Mouse (Mus musculus): ENCODE measurements around the gene Flvcr1.
"Not testable (repeated sequence)": the region's sequence is repeated elsewhere in the genome, so short reads cannot be mapped to it uniquely, and the experiment has no call there.

The Flvcr1 gene

DNA sequence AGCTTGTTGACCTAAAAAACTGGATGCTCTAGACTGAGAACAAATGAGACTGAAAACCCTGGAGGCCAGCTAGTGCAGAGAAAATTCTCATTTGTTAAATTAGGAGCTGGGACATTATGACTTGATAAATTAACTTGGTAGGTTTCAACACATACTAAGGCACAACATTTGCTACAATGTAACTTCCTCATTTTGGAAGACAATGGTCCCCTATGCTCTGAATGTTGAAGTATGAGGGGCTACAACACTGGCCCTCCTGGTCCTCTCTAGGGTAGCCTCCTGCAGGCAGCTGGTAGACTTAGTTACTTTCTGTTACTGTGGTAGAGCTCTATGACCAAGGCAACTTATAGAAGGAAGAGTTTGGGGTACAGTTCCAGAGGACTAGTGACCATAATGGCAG, 15.4 kb upstream of the Flvcr1 start:
- DNase-seq (ENCODE audit: low spot score in 2 of 2), result no peak

DNA sequence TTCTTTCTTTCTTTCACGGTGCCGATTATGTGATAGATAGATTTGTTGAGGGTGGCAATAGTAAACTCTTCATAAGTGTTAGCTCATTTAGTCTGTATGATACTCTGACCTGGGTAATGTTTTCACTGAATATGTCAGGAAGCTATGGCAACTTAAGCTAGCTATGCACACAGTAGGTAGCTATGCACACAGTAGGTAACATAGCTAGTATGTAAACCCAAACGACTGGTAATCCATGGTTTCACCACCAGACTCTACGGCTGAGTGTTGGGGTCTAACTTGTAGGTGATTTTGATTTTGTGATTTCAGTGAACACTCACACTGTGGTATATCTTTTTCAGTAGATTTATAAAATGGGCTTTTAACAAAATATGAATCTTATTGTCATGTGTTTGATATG, 12.0 kb upstream of the Flvcr1 start:
- DNase-seq (ENCODE audit: low spot score in 2 of 2), result no peak

DNA sequence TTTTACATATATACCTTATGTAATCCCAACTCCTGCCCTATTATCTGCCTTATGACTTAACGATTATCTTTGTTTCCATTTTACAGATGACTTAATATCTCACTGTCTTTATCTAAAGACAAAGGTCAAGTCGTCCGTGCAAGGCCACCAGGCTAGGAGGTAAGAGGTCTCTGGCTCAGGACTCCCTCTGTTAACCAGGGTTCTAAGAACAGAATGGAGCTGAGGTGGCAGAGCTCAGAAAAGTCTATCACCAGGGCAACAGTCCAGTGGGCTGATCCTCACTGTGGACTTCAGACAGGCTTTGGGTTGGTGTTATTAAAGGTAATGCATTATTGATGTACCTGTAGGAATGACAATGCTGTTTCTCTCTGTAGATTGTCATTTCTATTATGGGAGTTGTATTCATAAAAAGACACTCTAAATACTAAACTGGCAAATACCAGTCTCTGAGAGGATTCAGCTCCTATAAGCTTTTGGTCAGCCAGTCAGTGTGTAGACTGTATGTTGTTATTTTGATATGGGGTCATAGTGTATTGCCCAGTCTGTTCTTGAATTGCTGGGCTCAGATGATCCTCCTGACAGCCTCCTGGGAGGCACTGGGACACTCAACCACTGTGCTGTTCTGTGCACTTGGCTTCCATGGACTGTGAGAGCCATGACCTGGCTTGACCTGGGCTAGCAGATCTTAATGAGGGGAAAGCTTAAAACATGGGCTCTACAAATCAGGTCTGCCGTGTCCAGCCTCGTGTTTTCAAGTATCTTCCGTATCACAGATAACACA, 10.8 kb upstream of the Flvcr1 start, which contains the start of gene Spata45:
Gene Spata45 (plus strand): TSS at position 86 of the 781 bp plus-strand sequence.
- no peak for DNase-seq (ENCODE audit: low spot score in 2 of 2)

DNA sequence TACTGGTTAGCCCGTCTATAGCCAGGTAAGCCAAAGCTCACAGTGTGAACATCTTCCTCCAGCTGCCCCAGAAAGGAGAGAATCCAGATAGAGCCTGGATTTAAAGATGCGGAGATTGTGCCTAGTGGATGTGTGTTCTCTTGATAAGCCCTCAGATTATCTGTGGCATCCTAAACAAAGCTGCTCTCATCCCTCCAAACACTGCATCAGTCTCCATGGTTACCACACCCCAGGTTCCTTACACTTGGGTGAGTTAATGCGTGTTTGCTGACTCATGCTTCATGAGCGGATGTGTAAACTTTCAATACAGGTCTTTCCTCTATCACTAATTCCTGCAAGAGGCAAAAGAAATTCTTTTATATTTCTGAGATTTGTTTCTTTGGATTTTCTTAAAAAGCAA, 9.7 kb upstream of the Flvcr1 start:
- DNase-seq (ENCODE audit: low spot score in 2 of 2), result no peak

DNA sequence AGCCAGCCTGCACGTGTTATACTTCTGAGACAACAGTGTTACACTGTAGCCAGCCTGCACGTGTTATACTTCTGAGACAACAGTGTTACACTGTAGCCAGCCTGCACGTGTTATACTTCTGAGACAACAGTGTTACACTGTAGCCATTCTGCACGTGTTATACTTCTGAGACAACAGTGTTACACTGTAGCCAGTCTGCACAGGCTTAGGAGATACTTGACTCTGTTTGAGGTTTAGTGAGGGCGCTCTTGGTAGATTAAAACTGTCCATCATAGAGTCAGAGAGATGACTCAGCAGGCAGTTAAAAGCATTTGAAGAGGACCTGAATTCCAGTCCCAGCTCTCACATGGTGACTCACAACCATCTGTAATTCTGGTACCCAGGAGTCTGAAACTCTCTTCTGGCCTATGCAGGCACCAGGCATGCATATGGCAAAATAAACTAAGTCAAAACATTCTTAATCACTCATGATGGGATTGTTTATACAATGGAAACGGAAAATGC, 5.0 kb upstream of the Flvcr1 start:
- not testable (repeated sequence) for DNase-seq (ENCODE audit: low spot score in 2 of 2)

DNA sequence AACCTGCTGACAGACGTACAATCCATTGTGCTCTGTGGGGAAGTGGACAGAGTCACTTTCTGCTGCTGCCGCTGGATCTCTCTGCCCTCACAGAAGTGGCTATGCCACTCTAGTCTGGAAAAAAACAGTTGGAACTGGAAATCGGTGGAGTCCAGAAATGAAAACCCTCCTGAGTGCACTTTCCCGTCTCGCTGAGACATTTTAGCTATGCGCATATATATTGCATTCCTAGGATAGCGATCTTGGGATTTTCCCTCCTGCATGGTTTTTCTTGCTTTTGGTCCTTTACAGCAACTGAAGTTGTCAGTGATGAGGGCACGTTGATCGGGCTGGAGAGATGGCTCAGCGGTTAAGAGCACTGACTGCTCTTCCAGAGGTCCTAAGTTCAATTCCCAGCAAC, 4.2 kb upstream of the Flvcr1 start:
- no peak for DNase-seq (ENCODE audit: low spot score in 2 of 2)

DNA sequence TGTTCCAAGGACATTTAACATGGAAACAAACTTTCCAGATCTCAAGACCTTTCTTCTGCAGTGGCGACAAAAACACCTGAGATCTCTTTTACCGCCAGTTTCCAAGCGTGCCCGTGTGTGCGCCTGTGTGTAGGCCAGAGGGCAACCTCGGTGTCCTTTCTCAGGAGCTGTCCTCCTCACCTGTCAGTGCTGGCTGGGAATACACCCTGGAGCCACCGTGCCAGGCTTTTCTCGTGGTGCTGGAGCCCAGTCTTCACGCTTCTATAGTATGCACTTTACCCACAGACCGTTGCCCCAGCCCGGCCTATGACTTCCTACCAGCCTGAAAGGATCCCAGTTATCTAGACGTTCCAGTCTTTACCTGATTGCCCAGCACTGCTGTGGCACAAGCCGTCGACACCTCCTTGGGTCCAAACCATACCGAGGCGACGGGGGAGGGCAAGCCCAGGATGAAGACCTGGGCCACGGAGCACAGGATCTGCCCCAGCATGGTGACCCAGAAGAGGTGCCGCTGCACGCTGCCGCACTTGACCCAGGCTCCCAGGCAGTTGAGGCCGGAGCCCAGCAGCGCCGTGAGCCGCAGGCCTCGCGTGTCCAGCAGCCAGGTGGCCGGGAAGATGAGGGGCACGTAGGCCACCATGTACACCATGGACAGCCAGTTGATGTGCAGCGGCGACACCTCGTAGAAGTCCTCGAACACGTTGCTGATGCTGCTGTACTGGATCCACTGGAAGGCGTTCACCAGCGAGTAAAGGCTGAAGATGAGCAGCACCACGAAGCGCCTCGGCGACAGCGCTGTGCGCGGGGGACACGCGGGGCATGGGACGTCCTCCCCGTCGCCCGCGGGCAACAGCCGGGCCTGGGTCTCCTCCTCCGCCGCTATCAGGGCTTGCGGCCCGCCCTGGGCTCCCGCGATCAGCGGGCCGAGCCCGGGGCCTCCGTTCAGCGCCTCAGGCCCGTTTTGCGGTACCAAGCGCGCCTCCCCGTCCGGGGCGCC, 644 bp downstream of the Flvcr1 start:
- DNase-seq (ENCODE audit: low spot score in 2 of 2), result no peak

DNA sequence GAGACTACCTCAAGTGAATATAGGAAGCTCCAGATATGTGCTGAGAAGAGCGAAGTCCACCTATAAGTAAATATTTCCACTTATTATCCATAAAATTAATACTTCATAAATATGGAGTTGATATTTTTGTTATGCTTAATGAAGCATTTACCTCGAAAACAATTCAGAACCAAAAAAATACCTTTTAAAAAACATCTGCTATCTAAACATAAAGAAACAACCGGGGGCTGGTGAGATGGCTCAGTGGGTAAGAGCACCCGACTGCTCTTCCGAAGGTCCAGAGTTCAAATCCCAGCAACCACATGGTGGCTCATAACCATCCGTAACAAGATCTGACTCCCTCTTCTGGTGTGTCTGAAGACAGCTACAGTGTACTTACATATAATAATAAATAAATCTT, 2.2 kb downstream of the Flvcr1 start:
- not testable (repeated sequence) for DNase-seq (ENCODE audit: low spot score in 2 of 2)

DNA sequence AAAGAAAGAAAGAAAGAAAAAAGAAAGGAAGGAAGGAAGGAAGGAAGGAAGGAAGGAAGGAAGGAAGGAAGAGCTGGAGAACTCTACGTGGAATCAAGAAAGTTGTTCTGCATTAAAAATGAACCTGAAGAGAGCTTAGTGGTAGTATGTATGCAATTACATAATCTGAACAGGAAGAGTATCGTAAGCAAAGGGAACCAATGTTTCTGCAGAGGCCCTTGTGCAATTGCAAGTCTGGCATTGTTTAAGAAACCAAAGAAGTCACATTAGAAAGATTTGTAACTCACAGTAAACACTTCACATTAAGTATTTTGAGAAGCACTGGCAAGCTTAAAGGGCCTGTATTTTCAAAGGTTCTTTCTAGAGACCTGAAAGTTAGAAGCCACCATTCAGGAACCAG, 2.8 kb downstream of the Flvcr1 start:
- no peak for DNase-seq (ENCODE audit: low spot score in 2 of 2)

DNA sequence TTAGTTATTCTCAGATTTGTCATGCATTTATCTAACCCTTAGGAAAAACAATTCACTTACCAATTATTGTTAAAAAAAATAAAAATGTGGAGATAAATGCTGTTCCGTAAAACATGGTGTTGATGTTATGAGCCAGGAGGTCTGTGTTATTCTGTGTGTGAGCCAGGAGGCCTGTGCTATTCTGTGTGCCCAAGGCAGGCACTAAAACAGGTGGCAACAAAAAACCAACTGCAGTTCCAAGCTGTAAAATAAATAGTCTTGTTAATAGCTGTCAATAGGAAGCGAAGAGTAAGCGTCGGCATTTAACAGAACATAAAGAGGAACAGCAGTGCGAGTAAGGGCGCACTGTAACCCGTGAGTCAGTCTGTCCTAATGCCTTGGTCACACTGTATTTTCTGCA, 4.9 kb downstream of the Flvcr1 start:
- DNase-seq (ENCODE audit: low spot score in 2 of 2), result no peak

DNA sequence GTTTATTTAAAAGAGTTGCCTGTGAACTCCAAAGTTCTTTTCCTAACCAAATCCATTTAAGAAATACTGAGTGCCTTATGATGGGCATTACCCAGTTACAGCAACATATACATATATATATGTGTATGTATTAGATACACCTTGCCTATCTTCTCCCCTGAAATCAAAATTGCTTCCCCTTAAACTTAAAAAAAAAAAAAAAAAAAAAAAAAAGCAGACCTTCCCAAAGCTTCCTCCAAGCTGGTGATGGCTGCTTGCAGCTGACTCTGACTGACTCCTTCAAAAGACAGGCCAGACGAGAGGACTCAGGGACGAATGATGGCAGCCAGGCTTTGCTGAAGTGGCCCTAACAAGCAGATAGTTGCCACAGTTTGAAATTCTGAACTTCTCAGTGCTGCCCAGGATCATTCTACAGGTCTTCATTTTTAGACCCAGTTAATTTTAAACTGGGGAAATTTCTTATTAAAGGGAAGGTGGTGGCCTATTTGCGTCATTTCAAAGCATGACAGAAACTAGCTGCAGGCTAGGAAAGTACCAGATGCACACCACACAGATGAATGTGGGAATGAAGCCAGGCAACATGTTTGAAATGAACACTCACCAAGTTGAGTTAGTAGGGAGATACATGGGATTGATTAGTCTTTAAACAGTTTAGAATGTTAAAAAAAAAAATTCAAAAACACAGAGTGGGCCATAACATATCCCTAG, 5.6 kb downstream of the Flvcr1 start:
- DNase-seq (ENCODE audit: low spot score in 2 of 2), result no peak

DNA sequence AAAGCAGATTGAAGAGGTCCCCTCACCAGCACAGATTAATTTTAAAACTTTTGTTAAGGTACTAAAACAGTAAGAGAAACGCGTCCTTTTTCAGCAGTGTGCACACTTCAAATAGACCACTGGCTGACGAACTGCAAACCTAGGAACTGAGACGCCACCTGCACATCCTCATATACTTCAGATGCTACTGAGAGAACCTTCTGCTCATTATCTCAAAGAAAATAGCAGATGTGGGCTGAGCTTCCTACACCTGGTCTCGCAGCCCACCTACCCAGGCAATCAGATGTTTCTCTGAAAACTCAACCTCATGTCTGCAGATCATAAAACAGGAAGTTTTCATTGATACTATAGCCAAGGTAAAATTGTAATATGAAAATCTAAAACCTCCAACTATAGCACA, 6.2 kb downstream of the Flvcr1 start:
- no peak for DNase-seq (ENCODE audit: low spot score in 2 of 2)

DNA sequence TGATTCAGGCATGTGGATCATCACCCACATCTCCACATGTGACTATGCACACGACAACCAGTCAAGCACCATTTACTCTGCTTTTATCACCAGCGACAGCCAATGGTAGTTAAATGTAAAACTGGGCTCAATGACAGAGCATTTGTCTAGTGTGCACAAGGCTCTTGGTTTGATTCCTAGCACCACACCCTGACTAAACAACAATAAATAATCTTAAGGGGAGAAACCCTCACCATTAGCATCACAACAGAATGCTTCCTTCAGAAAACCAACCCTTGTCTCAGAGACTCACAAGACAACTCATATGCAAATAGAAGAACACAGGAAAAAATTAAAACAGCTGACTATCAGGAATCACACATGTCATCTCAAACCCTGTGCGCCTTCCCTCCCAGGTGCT, 11.7 kb downstream of the Flvcr1 start:
- DNase-seq (ENCODE audit: low spot score in 2 of 2), result no peak

DNA sequence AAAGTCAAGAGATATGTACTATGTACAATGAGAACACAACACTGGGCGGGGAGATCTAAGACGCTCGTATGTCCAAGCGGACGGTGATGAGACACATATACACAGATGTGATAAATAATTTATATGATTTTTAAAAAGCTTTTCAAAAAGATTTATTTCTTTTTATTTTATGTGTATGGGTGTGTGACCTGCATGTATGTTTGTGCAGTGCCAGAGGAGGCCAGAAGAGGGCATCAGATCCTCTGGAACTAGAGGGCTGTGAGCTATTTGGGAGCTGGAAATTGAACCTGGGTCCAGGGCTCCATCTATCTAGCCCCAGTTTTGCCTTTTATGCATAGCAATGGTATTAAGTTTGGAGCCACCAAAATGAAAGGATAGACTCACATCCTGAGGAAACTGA, 17.3 kb downstream of the Flvcr1 start:
- no peak for DNase-seq (ENCODE audit: low spot score in 2 of 2)

DNA sequence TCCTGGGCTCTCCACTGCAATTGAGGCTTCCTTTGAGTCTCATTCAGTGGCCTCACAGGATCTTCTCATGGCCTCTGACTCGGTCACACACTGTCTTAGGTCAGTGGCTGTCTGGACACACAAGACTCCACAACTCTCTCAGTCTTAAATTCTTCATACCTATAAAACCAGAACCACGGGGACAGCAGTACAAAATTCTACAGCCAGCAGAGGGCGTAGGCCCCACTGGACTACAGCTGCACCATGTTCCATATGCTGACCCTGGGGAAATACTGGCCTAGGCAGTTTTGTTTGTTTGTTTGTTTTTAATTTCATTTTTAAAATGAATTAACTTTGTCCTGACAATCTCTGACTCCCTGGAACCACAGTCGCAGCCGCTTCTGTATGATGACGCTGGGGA, 23.8 kb downstream of the Flvcr1 start:
- no peak for DNase-seq (ENCODE audit: low spot score in 2 of 2)

DNA sequence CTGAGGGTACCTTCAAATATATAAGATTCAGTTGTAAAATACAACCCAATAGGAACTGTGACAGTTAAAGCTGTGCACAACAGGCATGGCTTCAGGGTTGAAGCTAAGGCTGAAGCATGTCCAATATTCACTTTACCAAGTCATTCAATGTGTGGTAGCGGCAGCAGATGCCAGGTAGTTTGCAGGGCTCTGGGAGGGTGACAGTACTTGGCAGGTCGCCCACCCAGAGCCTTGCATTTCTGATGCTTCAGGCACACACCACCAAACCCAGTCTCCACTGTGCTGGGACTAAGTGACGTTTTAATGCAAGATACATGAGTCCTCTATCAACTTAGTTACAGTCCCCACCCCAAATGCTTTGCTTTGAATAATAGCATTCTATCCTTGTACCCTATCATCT, 25.3 kb downstream of the Flvcr1 start:
- no peak for DNase-seq (ENCODE audit: low spot score in 2 of 2)

DNA sequence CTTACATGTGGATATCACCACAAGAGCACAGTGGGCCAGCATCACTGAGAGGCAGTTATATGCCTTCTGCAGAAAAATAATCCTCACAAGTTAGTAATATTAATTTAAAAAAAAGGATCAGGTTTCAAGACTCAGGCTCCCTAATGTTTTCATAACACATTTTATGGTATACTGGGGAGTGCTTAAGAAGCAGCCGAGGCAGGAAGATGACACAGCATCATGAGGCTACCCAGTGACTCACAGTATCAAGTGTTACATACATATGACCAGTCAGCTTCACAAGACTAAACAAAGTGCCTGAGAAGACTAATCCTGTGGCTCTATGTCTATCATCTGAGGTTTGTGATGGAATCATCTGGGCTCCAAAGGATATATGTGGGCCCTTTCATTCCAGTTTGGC, 27.9 kb downstream of the Flvcr1 start:
- no peak for DNase-seq (ENCODE audit: low spot score in 2 of 2)

DNA sequence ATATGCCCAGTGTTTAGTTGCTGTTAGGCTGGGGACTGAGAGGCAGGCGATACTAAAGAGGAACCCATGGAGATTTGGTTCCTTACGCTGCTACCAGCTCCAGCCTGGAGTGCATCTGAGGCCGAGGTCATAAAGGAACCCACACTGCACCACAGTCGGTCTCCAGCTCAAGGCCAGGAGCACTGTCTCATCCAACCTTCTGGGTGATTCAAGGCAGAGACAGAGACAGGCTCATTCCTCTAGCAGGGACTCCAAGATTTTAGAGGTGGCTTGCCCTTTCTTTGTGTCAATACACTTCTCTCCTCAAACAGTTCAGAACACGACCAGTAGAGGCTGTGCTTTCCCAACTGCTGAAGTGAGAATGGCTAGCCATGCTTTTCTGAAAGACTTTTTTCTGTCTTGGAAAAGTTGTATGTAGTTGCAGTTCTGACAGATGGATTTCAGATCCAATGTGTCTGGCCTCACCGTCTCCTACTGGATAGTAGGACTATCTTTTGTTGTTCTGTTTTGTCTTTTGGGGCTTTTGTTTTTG, 29.5 kb downstream of the Flvcr1 start:
- DNase-seq (ENCODE audit: low spot score in 2 of 2), result no peak

DNA sequence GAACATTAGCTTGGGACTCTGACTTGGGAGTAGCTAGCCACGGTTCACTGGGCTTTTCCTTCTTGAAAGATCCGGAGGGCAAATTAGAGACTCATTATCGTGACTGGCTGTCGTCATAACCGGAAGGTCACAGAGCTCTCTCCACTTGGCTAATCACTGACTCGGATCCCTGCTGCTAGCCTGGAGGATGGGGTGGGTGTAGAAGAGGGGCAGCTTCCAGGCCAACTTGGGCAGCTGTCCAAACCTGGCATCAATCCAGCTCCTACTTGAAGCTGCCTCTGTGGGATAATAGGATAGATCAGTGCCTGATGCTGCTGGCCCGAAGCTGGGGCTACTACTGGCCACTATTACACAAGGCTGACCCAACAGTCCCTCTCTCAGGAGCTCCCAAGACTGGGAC, 30.4 kb downstream of the Flvcr1 start:
- DNase-seq (ENCODE audit: low spot score in 2 of 2), result no peak

DNA sequence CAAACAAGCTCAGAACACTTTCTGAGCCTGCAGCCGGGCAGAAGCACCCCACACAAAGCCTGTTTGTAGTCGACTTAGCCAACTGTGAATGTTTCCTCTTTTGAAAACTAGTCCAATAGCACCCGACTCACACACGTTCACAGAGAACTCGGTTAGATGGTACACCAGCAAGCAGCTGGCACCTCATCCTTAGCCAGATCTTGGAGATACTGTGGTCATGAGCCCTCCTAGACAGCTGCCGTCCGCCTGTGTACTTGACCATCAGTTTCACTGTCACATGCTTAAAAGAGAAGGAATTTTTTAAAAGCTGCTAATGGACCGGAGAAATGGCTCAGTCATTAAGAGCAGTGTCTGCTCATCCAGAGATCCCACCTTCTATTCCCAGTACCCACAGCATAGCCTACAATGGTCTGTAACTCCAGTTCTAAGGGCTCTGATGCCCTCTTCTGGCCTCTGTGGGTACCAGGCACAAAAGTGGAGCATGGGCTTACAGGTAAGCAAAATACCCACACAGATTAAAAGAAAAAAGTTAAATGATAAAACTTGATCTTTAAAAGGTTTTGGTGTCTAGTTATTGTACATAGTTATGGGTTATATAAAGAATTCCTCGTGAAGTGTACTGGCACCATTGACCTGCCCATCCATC, 36.4 kb downstream of the Flvcr1 start:
- DNase-seq (ENCODE audit: low spot score in 2 of 2), result no peak

DNA sequence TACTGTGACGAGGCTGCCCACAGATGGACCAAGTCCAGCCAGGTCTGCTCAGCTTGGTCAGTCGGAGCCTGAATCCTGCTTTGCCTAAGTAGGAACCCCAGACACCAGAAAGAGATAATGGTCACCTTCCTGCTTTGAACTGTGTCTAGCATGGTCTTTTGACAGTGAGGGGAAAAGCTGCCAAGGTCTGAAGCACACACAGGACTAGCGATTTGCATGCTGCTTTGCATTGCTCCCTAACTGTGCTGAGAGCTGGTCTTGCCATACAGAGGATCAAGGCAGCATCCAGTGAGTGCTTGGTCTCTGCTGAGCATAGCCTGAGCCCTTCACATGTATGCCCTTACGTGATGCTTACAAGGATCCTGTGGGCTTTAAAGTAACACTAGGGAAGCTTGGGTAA, 44.5 kb downstream of the Flvcr1 start:
- DNase-seq (ENCODE audit: low spot score in 2 of 2), result no peak
